Mouse (Mus musculus): ENCODE data around the gene Irf2.

- TF ChIP-seq MAFK (IDR thresholded peaks at IDR 0.05; ENCODE audit: borderline replicate concordance, low read depth, low read length) (no peak), EP300 (IDR thresholded peaks at IDR 0.05; ENCODE audit: low read depth in 1 of 2, low read length in 2 of 2) (no peak), POLR2A (IDR thresholded peaks at IDR 0.05; ENCODE audit: control insufficient read depth in 1 of 2, insufficient read depth in 1 of 2, low read depth in 1 of 2, low read length in 2 of 2, poor library complexity in 1 of 2) (no peak)
Measured at GRCm38 (mm10) chr8:46709302-46709701, 30.2 kb upstream of the Irf2 start.
